Mouse (Mus musculus): ENCODE measurements around the gene Lrp2bp. TPM values are rescaled to one million over a fixed set of nuclear protein-coding genes. Genes with fewer than 3 reads are reported as not detected.

Lrp2bp gene
- total RNA-seq (2021), result under 1 TPM; 0.62 to 0.76 TPM
- long read RNA-seq, experiment 1, result 0 reads
- long read RNA-seq, experiment 2, result 0 reads

GRCm38 (mm10) chr8:45999138-45999783 is at the start of gene Lrp2bp:
TSS of gene Lrp2bp (plus strand) at chr8:45999303.
- peak in 1 of 2 experiments; percentile 22 for DNase-seq (ENCODE audit: low spot score in 2 of 2)
- intact Hi-C loops (cut with DNase I), result loop anchor here (5.0 kb wide), 1 partner anchor 153 kb away; the partner anchor contains the start of genes Cfap97 and Snx25

DNA sequence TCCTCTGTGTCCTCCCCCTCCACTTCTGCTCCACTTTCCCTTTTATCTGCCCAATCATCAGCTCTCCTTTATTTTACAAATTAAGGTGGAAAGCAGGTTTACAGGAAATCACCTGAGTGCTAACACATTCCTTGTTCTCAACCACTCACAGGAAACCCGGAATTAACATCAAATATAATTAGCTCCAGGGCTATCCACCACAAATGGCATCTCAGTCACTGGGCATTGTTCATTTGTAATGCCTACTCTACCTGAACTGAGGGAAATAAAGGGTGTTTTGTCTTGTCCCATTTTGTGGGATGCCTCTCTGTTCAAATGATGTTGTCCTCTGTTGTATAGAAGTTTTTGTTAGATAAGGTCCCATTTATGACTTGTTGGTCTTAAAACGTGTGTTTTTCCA is 48.5 kb upstream of the Lrp2bp start:
- intact Hi-C loops (cut with DNase I), result no loop called here
- DNase-seq (ENCODE audit: low spot score in 2 of 2), result no peak

GRCm38 (mm10) chr8:45970894-45971293 is 28.2 kb upstream of the Lrp2bp start:
- no peak for DNase-seq (ENCODE audit: low spot score in 2 of 2)
- intact Hi-C loops (cut with DNase I), result no loop called here

GRCm38 (mm10) chr8:45973988-45974505 is 25.1 kb upstream of the Lrp2bp start:
- no peak for DNase-seq (ENCODE audit: low spot score in 2 of 2)
- intact Hi-C loops (cut with DNase I), result no loop called here

- peak; percentile 98 to 99 for DNase-seq (ENCODE audit: low spot score in 2 of 2)
- intact Hi-C loops (cut with DNase I), result no loop called here
Observed at GRCm38 (mm10) chr8:45975126-45975836, 23.8 kb upstream of the Lrp2bp start, which contains the start of the genes 1700029J07Rik and Ufsp2. TSS of gene 1700029J07Rik (minus strand) at chr8:45975252. TSS of gene Ufsp2 (plus strand) at chr8:45975528.

DNA sequence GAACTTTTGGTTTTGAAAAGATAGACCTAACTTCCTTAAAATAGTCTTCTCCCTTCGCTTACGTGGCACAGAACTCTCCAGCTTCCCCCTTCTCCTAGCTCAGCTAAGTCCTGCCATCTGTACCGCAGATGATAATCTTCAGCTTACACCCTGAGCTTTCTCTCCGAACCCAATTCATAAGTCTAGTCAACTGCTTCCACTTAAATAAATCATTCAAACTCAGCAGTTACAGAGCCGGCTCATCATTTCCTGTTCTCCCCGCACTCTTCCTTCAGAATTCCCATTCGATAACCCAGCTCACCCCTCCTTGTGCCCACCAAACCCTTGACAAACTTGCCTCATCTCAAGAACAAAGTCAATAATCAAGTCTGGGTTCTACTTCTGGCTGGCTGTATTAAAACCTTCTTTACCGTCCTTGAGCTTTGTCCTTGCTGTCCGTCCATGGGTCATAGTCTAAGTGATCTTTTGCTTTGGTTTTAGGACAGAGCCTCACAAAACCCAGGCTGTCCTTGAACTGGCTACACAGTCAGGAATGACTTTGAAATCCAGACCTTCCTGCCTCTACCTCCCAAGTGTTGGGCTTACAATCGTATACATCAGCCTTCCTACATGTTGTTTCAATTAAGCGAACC is 23.1 kb upstream of the Lrp2bp start:
- intact Hi-C loops (cut with DNase I), result no loop called here
- no peak for DNase-seq (ENCODE audit: low spot score in 2 of 2)

DNA sequence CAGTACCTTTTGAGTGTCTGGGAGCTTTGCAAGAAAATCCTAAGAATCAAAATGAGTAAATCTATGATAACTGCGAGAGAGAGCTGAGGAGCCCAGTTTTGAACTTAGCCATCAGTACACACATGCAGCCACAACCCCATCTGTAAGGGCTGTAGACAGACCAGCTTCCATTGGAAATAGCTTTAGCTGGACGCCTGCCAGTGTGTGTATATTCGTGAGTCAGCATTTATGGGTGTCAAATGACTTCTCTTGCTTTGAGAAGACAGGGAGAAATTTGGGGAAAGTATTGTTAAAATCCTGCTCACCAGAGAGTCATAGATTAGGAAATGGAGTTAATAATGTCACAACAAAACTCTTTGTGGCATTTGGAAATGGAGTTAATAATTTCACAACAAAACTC is 12.4 kb upstream of the Lrp2bp start:
- DNase-seq (ENCODE audit: low spot score in 2 of 2), result no peak
- intact Hi-C loops (cut with DNase I), result no loop called here

DNA sequence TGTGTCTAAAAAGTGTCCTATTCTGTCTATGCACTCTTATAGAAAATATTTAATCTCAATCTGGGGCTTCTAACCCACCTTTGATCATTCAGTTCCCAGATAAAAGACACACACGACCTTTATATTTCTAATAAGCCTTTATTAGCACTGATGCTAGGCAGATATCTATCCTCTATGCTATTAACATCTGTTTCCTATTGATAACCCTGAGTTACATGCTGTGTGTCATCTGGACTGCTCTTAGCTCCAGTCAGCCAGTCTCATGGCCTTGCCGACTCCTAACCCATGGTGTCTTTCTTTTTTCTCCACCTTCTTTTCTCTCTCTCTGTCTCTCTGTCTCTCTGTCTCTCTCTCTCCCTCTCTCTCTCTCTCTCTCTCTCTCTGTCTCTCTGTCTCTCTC is 10.9 kb upstream of the Lrp2bp start:
- no peak for DNase-seq (ENCODE audit: low spot score in 2 of 2)
- intact Hi-C loops (cut with DNase I), result no loop called here

DNA sequence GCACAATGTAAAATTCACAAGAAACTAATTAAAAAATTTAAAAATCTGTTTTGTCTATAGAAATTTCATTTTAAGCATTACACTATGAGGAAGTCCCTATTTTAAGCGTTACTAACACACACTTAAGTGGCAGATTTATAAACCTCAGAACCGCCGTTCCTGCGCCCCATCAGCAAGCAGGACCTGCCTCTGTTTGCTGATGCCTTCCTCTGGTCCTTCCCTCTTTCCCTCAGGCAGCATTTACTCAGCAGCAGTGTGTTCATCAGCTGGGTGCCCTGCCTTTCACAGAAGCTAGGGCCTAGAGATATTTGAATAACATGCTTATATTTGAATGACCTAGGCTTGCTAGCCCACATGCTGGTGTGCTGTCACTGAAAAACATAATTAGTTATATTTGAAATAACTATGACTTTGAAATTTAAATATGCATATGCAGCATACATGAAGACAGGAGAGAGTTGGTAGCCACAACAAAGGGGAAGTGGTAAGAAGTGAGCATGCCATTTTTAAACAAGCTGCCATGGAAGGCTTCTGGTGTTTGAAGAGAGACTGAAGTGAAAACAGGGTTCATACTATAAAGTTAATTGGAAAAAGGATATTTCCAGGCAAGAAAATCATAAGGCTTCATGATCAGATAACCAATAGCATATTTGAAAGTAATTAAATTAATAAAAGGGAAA is 8.3 kb upstream of the Lrp2bp start:
- intact Hi-C loops (cut with DNase I), result no loop called here
- no peak for DNase-seq (ENCODE audit: low spot score in 2 of 2)

- DNase-seq (ENCODE audit: low spot score in 2 of 2), result no peak
- intact Hi-C loops (cut with DNase I), result no loop called here
Observed at GRCm38 (mm10) chr8:45994111-45994510, 5.0 kb upstream of the Lrp2bp start.

DNA sequence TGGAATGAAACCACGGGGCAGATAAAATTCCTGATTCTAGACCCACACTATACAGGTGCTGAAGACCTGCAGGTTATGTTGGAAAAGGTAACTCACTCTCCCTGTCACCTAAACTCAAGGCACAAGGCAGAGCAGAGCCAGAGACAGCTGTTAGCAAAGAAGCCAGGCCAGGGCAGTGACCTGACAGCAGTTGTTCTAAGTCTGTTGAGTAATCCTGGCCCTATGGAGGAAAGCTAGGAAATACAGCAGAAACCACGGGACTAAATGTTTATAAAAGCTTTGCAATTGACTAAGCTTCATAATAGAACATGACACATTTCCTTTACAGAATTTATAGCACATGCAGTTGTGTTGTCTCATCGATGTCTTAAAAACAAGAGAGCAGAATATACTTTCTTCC is 3.5 kb upstream of the Lrp2bp start:
- intact Hi-C loops (cut with DNase I), result loop anchor here (5.0 kb wide), 1 partner anchor 157 kb away; the partner anchor contains the start of genes Cfap97 and Snx25
- DNase-seq (ENCODE audit: low spot score in 2 of 2), result no peak

- intact Hi-C loops (cut with DNase I), result loop anchor here (5.0 kb wide), 1 partner anchor 154 kb away; the partner anchor contains the start of genes Cfap97 and Snx25
- DNase-seq (ENCODE audit: low spot score in 2 of 2), result no peak
Observed at GRCm38 (mm10) chr8:45998228-45998627, 875 bp upstream of the Lrp2bp start.

DNA sequence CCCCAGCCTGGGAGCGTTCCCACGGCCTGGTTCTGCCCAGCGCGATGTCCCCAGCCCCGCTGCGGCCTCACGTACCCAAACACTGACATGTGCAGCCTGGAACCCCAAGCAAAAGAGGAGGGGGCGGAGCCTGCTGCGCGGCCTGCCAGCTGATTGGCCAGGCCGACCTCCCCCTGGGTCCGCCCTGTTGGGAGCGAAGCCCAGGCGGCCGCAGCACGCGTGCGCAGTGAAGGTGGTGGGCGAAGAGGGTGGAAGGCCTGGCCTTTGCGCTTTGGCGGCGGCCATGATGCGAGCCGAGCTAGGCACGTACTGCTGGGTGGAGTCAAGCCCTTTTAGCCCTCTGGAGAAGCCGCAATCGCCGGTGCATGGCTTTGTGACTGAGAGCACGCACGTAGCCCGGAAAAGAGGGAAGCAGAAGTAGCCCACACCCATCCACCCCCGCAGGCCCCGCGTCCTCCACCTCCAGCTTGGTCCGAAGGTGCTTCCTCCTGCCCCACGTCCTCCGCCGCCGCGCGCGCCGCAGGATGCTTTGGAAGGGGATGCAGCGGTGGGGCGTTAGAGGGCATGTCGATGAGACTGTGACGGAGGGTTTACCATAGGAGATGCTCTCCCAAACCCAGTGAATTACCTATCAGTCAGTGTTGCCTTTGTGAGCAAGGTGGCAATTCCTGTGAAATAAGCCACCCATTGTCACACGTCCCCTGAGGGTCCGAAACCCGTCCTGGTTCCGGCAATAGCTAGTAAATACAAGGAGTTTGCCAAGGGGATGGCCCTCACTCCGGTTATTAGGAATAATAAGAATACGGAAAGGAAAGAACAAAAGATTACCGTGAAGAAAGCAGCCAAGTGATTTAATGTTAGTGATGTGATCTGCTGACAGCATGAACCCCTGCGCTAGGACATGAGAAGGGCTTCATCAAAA is 942 bp downstream of the Lrp2bp start:
- intact Hi-C loops (cut with DNase I), result loop anchor here (5.0 kb wide), 1 partner anchor 152 kb away; the partner anchor contains the start of genes Cfap97 and Snx25
- DNase-seq (ENCODE audit: low spot score in 2 of 2), result peak; percentile 97 to 98

DNA sequence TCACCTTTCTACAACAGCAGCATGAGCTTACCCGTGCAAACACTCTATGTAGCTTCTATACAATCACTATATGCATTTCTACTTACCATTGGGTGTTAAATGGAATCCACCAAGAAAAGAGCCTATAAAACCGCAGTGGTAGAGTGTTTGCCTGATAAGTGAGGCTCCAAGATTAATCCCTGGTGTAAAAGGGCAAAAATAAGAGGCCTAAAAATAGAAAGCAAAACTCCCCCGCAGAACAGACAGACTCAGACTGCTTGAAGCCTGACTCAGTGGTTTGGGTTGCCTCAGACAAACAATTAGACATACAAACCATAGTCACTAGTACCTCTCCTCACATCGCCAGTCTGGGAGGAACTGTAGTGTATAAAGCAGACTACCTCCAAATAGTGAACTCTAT is 6.5 kb downstream of the Lrp2bp start, which contains the start of gene Ankrd37:
Ankrd37 (minus strand) TSS at position 112 of the 400 bp plus-strand sequence.
- DNase-seq (ENCODE audit: low spot score in 2 of 2), result no peak
- intact Hi-C loops (cut with DNase I), result no loop called here

GRCm38 (mm10) chr8:46007050-46007672 is 8.1 kb downstream of the Lrp2bp start:
- intact Hi-C loops (cut with DNase I), result no loop called here

DNA sequence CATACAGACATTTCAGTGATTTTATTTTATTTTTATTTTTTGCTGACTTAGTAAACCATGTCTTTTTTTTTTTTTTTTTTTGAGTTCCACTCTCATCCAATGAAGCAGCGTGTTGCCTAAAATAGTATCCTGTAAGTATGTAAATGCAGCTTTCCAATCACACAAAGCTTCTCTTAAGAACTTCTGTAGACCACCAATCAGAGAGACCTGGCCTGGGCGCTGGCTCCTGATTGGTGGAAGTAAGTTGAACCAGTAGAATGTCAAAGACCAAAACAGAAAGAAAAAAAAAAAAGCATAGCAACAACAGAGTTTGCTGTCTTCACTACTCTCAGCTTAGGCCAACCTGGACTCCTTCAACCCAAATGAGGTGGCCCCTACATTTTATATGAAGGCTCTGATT is 11.2 kb downstream of the Lrp2bp start:
- DNase-seq (ENCODE audit: low spot score in 2 of 2), result peak in 1 of 2 experiments; percentile 66
- intact Hi-C loops (cut with DNase I), result no loop called here

More at GRCm38 (mm10) chr8:46007050-46007672, 8.1 kb downstream of the Lrp2bp start:
- DNase-seq (ENCODE audit: low spot score in 2 of 2), result no peak

DNA sequence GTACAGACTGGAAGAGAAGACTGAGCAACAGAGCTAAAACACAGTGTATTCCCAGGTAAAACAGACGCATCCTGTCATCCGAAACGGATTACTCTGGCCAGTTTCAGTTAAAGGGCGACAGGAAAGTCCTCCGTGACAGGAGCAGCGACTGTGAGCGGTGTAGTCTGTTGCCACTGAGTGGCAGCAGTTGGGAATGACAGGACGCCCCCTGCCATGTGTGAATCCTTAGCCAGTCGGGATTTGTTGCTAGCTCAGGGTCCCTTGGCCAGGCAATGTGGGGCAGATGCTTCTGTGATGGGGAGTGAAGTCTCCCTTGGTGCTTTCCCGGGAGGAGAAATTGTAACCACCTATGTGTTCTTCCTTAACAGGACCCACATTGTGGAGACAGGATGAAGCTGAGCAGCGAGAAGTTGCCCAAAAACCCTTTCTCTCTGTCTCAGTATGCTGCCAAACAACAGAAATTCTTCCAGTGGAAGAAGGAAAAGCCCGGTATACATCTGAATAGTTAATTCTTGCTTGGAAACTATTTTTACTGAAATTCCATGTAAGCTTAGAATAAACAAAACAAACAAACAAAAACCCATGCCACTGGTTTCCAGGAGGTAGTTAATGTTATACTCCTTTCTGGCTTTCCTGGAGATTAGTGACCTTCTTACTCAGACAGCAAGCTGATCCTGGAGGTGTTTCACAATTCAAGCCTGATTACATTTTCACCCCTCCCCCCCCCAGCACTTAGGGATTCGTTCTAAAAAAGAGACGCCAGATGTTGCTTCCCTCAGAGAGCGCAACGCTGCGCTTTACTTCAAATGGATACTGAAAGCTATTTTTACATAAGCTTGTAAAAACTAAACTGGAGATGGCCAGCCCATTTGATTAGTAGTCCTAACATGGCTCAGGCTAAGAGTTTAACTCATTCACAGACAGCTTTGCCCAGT is 11.9 kb downstream of the Lrp2bp start:
- peak; percentile 32 to 35 for DNase-seq (ENCODE audit: low spot score in 2 of 2)
- intact Hi-C loops (cut with DNase I), result no loop called here

Data from left cerebral cortex, postnatal 14 days (tissue).